Mouse (Mus musculus) kidney, postnatal 36 days (tissue): ENCODE measurements around the gene Stpg3.

Source experiments
- DNase-seq, 2 experiments: peaks; one replicate each; pipeline ENCODE4 v3.0.0; 2021 to 2022; ENCODE audit warnings: mixed read lengths in 2 of 2

Gene Stpg3

GRCm38 (mm10) chr2:25203631-25204214, 10.7 kb downstream of the Stpg3 start:
- DNase-seq, result peak in 1 of 2 experiments; percentile 61

GRCm38 (mm10) chr2:25200631-25201030, 13.8 kb downstream of the Stpg3 start:
- no peak for DNase-seq

GRCm38 (mm10) chr2:25197946-25198345, 16.5 kb downstream of the Stpg3 start:
- DNase-seq, result no peak

GRCm38 (mm10) chr2:25197191-25197590, 17.2 kb downstream of the Stpg3 start:
- DNase-seq, result peak in 1 of 2 experiments; percentile 40

GRCm38 (mm10) chr2:25196172-25196954, 18.1 kb downstream of the Stpg3 start, which contains the start of gene Tor4a:
Tor4a (minus strand) TSS chr2:25196886.
- DNase-seq, result peak; percentile 89 to 94

- DNase-seq, result peak; percentile 89 to 90
Measured at GRCm38 (mm10) chr2:25195211-25196156, 19.0 kb downstream of the Stpg3 start.

- DNase-seq, result peak in 1 of 2 experiments; percentile 42
Measured at GRCm38 (mm10) chr2:25194486-25195171, 19.8 kb downstream of the Stpg3 start.

- DNase-seq, result no peak
Measured at GRCm38 (mm10) chr2:25194006-25194405, 20.4 kb downstream of the Stpg3 start.

GRCm38 (mm10) chr2:25193330-25193770, 21.1 kb downstream of the Stpg3 start:
- peak; percentile 92 to 93 for DNase-seq

- no peak for DNase-seq
Measured at GRCm38 (mm10) chr2:25187841-25188240, 26.6 kb downstream of the Stpg3 start.

GRCm38 (mm10) chr2:25186575-25186930, 27.9 kb downstream of the Stpg3 start:
- no peak for DNase-seq

GRCm38 (mm10) chr2:25185625-25186574, 28.5 kb downstream of the Stpg3 start:
- peak; percentile 58 to 74 for DNase-seq

GRCm38 (mm10) chr2:25184496-25184895, 29.9 kb downstream of the Stpg3 start:
- no peak for DNase-seq

- no peak for DNase-seq
Measured at GRCm38 (mm10) chr2:25183336-25183735, 31.1 kb downstream of the Stpg3 start.

GRCm38 (mm10) chr2:25182664-25183063, 31.8 kb downstream of the Stpg3 start:
- no peak for DNase-seq

- no peak for DNase-seq
Measured at GRCm38 (mm10) chr2:25181891-25182397, 32.5 kb downstream of the Stpg3 start.

GRCm38 (mm10) chr2:25180973-25181890, 33.2 kb downstream of the Stpg3 start:
- peak in 1 of 2 experiments; percentile 66 for DNase-seq

- peak; percentile 96 to 97 for DNase-seq
Measured at GRCm38 (mm10) chr2:25180478-25180903, 33.9 kb downstream of the Stpg3 start, which contains the start of gene Nrarp. Nrarp (plus strand) TSS chr2:25180758.

- no peak for DNase-seq
Measured at GRCm38 (mm10) chr2:25179566-25180217, 34.7 kb downstream of the Stpg3 start.
